Mouse (Mus musculus) brain, adult 2 months (tissue): ENCODE results near the gene Rnf4.

Experiments
- DNase-seq: peaks from one replicate; pipeline ENCODE4 v3.0.0; 2011; ENCODE audit warnings: low read depth, low spot score

Gene Rnf4

DNA sequence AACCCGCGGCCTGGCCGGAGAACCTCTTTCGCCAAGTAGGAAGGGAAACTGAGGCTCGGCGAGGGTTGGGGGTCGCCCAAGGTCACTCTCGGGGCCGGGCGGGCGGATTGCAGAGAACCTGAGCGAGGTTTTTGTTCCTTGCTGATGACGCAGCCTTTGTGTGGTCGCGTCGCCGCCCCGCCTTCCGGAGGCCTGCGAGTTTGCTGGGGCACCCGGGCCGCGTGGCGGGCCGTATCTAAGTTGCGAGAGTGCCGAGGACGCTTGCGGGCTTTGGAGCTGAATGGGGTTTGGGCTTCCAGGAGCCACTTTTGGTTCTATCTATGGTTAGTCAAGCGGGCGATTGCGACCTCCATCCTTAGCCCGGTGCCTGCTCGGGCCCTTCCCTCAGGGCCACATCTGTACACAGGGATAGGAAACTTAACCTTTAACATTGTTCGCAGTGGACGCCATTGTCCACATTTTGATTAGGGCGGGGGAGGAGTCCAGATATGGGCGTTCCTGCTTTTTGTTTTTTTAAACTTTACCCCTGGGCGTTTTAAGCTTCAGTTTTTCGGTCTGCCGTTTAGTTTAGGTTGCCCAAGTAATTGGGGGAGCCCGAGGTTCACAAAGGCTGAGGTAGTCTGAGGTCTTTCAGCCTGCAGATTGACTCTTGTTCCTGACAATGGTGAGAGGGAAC, 824 bp downstream of the Rnf4 start:
- peak; percentile 32 for DNase-seq

DNA sequence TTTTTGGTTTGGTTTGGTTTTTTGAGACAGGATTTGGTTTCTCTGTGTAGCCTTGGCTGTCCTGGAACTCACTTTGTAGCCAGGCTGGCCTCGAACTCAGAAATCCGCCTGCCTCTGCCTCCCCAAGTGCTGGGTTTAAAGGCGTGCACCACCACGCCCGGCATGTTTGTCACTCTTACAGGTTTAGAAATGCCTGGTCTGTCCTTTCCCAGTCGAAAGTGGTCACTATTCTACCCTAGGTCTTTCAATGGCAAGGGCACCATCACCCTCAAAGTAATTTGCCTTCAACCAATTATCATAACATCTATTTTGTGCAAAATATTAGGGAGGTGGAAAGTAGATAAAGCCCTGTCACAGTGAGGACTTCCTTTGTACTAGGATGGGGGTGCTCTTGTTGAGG, 4.2 kb downstream of the Rnf4 start:
- no peak for DNase-seq

DNA sequence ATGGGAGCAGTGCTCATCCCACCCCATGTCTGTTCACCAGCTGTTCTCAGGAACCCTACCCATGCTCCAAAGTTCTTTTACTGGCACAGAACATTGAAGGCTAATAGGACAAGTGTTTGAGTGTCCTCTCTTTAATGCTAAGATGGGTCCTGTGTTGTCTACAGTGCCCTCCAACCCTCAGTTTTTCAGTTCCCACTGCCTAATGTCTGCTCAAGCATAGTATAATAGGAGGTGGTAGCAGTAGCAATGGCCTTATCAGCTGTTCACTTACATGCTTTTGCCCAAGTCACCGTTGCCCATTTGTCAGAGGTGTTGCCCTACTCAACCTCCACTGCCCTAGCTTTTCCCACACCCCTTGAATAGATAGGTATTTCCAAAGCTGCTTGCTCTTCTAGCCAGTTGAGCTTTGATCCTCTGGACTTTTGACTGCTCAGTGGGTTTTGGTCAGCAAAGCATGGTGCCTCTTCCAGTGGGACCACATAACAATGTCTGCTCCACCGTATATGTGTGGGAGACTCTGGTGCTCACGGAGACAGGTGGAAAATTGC, 16.1 kb downstream of the Rnf4 start:
- no peak for DNase-seq

DNA sequence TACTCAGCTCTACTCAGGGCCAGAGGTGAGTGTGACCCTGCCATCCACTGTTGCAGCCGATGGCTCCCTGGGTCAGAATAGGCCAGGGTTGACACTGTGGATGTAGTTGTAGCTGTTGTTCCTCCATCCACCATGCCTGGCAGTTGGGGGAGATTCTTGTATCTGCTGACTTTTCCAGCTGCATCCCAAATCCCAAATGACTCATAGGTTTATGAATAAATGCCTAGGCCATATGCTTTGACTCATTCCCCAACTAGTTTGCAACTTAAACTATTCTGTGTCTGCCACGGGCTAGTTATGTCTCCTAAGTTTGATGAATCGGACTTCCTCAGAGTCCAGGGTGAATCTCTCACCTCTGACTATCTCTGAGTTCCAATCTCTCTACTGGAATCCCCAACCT, 24.2 kb downstream of the Rnf4 start:
- peak; percentile 41 for DNase-seq

DNA sequence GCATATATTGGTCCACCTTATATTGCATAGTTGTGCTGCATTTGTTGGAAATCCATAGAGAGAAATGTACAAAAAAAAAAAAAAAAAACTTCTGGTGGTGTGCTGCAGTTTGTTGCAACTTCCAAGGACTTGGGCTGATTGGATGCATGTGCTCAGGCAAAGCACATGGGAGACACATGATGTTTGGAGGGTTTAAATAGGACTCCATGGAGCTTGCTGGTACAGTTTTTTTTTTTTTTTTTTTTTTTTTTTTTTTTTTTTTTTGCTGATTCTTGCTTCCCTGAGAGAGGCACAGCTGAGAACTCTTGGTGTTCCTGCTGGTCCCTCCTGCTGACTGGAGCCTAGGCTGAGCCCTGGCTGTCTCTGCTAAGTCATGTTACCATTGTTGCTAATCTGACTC, 27.0 kb downstream of the Rnf4 start:
- DNase-seq: no peak

DNA sequence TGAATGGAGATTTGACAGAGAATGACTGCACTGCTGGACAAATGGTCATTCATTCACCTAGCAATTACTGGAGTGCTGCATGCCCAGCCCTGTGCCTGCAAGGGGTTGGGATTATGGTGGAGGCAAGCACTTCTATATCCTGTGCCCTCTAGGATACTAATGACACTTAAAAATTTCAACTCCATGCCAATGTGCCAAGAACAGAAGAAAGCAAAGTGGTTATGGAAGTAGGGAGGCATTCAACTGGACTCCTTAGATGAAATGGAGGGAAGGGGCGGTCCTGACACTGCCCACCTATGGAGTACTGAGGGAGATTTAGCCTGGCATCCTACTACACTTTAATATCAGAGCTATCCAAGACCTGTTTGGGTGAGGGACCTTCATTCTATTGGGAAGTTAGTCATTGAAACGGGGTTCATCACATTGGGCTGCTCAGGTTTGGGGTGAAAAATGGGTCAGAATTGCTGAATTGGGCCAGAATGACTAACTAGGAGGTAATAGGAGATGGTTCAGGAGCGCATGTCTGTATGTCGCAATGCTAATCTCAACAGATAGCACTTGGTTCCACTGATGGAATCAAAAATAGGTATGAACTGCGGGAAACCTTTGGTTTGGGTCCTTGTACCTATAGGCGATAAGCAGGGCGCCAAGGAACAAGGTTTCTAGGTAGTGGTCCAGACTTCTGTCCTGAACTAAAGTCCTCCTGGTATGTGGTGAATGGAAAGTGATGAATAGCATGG, 32.6 kb downstream of the Rnf4 start:
- no peak for DNase-seq

DNA sequence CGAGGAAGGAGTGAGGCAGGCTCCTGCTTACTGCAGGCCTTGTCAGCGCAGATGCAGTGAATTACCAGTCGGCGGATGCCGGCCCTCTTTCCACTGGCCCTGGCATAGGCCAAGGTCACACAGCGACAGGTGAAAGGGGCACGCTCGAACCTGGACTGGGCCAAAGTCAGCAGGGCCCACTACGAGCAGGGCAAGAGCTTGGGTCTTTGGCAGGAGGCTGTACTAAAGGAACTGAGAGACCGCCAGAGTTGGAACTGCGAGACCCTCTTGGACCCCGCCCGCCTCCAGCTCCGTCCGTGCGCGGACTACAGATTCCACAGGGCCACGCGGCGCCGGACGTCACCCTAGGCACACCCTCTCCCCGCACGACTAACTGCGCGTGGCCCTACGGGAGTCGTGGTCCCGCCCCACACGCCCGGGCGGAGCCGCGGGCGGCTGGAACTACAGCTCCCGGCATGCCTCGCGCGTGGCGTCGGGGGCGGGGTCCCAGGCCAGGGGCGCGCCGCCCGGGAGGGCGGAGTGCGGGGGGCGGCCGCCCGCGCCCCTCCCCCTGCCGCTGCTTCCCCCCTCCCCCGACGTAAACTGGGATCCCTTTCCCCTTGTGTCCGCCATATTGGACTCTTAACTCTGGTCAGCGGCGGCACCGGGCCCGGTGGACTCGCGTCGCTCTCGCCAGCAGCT, 33.4 kb downstream of the Rnf4 start, which contains the start of gene Fam193a:
Gene Fam193a (plus strand): TSS at position 593 of the 681 bp plus-strand sequence.
- peak; percentile 99 for DNase-seq

DNA sequence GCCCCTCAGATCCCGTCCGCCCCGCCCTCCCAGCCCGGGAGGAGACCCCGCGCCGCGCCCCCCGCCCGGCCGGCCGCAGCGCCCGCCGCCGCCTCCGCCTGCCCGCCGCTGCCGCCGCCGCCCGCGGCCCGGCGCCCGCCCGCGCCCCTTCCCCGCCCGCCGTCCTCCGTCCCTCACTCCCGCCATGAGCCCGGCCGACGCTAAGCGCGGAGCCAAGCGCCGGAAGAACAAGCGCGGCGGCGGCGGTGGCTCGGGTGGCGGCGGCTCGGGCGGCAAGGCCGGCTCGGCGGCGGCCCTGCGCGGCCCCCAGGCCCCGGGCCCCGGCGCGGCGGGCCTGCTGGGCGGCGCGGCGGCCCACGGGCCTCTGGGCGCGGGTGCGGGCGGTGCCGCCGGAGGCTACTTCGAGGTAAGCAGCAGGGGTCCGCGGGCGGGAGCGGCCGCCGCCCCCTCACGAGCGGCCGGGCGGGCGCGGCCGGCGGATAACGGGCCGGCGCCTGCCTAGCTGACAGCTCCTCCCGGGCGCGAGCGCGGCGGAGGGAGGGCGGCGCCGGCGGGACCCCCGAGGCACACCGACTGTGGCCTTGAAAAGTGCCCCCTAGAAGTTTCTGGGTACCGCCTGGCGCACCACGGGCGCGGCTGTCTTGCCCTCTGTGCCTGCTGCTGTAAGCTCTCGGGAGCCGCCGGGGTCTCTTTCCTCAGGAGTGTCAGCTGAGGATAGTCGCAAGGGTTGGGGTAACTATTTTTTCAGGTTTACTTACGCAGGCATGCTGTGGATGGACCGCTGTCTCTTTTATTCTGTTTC, 34.1 kb downstream of the Rnf4 start:
- DNase-seq: peak; percentile 37

DNA sequence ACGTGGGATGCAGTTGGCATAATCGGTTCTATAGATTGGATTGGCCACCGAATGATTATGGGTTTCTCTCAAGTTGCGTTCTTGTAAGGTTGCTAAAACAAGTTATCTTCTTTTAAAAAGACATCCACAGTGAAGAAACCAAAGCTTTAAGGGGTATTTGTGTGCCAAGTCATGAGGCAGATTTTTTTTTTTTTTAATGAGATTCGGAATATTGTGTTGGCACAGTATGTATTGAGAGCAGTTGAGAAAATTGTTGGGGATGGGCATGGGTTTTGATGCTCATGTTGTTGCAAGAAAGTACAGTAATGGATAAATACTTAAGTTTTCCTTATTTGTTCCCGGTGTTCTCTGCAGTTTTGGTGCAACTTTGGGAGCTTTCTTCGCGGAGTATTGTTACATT, 34.8 kb downstream of the Rnf4 start:
- DNase-seq: no peak

DNA sequence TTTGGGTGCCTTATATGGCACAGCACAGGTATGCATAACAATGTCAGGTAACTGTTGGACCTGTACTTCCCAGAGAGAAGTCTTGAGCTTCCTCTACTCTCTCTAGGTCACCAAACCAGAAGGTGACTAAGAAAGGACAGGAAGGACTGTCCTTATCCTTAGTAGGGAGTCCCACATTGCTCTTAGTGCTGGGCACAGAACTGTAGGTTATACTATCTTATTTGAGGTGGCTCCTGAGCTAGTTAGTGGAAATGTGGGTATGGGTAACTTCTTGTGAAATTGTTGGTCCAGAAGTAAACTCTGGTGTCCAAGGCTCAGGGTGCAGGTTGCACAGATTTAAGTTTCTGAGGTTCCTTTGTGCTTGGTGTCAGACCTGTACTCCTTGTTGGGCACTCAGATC, 36.1 kb downstream of the Rnf4 start:
- DNase-seq: no peak

DNA sequence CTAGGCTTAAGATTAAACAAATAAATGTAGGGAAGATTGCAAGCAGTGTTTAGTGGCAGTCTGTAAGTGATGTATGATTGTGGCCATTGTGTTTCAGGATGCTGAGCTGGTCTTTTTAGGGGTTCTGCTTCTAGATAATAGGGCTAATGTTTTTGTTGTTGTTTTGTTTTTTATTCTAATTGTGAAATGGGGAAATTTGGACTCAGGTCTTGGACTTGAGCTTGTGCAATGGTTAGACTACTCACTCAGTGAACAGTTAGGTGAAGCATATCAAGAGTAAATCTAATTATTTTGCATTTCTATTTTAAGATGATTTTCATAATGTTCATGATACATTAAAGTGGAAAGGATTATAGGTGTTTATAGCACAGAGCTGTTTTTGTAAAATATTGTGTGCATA, 36.5 kb downstream of the Rnf4 start:
- no peak for DNase-seq

DNA sequence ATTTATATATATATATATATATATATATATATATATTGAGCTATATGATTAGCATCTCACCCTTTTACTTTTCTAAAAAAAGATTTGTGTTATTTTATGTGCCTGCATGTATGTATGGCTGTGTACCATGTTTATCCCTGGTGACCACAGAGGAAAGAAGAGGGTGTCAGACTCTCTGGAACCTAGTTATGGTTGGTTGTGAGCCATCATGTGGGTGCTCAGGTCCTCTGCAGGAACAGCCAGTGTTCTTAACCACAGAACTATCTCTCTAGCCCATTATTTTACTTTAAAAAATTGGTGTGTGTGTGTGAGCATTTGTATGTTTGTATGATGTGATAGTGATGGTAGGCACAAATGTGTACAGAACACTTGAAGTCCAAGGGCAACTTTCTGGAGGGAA, 42.7 kb downstream of the Rnf4 start:
- DNase-seq: no peak

DNA sequence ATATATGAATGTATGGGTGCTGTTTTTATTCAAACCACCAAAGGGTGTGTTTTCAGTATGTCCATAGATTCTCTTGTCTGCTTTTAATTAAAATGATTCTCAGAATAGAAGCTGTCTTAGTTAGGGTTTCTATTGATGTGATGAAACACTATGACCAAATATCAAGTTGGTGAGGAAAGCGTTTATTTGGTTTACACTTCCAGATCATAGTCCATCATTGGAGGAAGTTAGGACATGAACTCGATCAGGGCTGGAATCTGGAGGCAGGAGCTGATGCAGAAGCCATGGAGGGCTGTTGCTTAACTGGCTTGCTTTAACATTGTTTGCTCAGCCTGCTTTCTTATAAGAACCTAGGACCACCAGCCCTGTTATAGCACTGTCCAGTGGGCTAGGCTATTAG, 45.6 kb downstream of the Rnf4 start:
- DNase-seq: no peak

DNA sequence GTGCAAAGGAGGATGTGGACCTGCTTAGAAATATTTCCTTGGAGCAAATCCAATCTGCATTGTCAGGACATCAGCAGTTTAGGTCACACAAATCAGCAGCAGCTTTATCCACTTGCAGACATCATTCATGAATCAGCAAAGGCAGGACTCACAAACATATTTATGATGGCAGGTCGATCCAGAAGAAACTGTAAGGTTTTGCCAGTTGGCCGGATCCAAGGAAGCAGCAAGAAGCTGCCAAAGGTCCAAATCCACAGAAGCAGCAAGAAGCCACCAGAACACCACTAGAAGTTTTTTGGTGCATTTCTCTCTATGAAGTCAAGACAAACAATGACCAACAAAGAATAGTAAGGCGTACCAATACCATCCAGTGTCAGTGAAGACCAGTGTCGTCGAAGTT, 49.5 kb downstream of the Rnf4 start:
- no peak for DNase-seq

DNA sequence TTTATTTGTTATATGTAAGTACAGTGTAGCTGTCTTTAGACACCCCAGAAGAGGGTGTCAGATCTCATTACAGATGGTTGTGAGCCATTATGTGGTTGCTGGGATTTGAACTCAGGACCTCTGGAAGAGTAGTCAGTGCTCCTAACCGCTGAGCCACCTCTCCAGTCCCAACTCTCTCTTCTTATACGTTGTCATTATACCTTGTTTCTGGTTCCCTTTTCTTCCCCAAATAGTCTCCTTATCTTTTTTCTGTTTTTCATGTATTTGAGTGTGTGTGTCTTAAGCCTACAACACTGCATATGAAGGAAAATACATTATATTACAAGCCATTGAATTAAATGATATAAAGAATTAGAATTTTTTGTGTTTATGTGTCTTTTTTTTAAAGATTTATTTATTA, 50.7 kb downstream of the Rnf4 start:
- DNase-seq: no peak

DNA sequence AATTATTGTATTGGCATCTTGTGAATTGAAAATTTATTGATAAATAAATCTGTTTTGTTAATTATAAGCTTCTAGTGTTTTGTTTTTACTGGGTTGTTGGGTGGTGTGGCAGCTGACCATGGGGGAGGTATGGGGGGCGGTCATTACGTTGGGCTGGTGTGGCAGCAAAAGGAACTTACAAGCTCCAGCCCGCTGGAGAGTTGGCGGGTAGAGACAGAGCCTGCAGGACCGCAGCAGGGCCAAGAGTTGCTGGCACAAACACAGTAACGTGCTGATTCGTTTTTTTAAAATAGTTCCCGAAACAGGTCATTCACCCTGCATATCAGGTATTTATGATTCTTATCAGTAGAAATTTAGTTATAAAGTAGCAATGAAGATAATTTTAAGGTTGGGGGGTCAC, 57.2 kb downstream of the Rnf4 start:
- DNase-seq: peak; percentile 39

DNA sequence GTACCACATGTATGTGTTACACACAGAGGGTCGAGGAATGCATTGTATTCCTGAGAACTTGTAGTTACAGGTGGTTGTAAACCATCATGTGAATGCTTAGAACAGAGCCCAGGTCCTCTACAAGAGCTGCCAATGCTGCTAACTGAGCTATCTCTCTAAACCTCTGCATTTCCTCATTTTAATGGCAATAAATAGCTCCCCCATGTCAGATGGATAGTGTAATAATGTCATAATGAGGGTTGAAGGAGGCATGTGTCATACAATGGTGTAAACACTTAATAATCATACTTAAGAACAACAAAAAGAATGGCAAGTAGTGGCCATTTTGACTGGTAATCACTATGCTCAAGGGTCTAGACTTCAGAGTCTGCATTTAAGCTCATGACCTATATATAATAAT, 59.3 kb downstream of the Rnf4 start:
- DNase-seq: no peak

DNA sequence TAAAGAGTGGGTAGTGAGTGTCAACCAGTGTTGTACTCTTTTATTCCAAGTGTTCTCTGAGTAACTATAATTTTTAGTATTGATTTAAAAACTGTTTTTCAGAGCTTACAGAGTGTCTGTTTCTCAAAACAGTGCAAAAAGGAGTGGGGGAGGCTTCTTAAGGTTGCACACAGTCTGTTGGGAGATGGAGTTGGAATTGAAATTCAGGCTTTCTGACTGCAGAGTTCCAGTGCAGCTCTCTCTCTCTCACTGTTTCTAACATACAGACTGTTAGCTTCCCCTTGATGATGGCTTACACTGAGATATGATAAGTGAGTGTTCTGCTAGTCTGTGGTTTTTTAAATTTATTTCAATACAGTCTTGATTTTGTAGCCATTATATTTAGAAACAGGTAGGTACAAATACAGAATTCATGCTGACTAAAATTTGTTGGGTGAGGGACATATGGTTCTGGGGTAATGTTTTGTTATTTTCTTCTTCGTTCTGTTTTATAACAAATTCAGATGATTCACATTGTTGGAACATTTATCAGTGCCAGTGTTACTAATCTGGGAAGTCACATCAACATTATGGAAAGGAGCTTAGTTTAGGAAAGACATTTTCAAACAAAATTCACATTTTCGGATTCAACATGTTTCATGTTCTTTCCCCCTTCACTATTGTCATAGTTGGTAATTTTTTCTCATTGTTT, 59.9 kb downstream of the Rnf4 start:
- peak; percentile 60 for DNase-seq

DNA sequence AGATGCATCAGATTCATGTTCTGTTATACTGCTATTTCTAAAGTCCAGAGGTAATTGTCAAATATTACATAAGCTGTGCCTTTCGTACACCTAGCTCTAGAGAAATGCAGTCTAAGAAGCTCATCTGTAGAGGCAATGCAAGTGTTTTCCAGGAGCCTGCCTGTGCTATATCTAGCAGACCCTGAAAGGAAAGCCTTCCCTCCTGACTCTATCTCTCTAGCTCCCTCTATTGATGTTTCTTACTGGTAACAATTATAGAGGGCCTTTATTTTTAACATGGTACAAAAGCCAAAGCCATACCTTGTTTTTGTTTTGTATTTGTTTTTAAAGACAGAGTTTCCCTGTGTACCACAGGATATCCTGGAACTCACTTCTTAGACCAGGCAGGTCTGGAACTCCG, 61.8 kb downstream of the Rnf4 start:
- peak; percentile 50 for DNase-seq

DNA sequence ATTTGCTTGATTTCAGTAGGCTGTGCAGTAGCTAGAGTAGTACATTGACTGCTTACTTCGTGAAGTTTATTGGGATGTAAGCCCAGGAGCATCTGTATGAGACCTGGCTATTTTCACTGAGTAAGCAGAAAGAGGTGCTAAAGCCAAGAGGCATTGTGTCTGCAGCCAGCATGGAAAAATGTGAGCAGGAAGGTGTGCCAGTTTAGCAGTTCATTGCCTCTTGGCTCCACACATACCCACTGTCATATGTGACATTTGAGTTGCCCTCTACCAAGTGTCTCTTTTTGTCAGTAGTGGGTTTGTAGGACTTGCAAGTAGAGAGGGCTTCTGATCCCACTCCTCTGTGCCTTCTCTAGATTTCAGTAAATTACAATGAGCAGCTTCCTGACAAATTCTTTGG, 62.2 kb downstream of the Rnf4 start:
- peak; percentile 74 for DNase-seq
